Mouse (Mus musculus): ENCODE data around the gene Xkr8.
"Not testable (repeated sequence)": the region's sequence is repeated elsewhere in the genome, so short reads cannot be mapped to it uniquely, and the experiment has no call there.

The Xkr8 gene

DNA sequence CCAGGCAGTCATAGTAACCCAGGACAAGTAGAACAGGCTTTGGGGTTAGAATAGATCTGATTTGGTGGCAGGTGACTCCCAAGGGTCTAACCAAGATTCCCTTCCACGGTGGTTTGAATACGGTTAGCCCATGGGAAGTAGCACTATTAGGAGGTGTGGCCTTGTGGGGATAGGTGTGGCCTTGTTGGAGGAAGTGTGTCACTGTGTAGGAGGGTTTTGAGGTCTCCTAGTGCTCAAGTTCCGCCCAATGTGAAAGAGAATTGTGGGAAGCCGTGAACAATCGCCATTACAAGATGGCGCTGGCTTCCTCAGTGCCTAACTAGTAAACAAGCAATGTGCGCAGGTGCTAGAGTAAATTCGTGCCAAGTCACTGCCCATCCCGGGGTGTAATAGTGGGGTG, 4.8 kb upstream of the Xkr8 start:
- in situ Hi-C loops (cut with MseI, MboI): not testable (repeated sequence)

DNA sequence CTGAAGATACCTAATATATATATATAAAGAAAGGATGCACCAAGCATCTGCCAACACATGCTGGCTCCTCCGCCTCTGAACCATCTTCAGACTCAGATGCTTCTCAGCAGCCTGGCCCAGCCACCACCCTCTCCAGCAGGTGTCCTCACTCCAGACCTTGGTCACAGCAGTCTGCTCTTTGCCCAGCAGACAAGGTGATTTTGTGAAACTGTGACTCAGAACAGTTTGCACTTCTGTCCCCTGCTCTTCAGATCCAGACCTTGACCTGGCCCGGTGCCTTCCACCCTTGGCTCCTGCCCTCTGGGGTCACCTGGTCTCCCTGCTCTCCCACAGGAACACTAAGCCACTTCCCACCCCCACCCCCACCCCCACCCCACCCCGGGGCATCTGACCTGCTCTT, 3.5 kb upstream of the Xkr8 start:
- in situ Hi-C loops (cut with MseI, MboI): no loop called here

DNA sequence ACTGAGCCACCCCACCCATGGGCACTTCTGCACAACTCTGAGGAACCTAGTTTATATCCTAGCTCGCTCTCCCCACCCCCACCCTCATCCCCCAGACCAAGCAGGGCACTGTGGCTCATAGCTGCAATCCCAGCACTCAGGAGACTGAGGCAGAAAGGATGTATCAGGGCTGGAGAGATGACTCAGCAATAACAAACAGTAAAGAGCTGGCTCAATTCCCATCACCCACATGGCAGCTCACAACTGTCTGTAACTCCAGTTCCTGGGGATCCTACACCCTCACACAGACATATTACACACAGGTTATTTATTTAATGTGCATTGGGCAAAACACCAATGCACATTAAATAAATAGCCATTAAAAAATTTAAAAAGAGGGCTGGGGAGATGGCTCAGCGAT, 3.0 kb upstream of the Xkr8 start:
- in situ Hi-C loops (cut with MseI, MboI): no loop called here

DNA sequence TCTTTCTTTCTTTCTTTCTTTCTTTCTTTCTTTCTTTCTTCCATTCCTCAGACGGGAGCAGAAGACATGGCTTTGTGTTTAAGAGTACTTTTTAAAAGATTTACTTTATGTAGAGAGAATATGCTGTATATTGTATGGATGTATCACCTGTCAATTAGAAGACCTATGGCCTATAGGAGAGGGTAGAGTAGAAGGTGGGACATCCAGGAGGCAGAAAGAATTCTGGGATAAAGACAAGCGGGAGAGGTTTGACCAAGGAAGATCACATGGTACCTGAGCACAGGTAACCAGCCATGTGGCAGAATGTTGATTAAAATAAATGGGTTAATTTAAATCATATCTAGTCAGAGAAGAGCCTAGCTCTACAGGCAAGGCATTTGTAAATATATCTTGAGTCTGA, 2.4 kb upstream of the Xkr8 start:
- in situ Hi-C loops (cut with MseI, MboI): no loop called here

DNA sequence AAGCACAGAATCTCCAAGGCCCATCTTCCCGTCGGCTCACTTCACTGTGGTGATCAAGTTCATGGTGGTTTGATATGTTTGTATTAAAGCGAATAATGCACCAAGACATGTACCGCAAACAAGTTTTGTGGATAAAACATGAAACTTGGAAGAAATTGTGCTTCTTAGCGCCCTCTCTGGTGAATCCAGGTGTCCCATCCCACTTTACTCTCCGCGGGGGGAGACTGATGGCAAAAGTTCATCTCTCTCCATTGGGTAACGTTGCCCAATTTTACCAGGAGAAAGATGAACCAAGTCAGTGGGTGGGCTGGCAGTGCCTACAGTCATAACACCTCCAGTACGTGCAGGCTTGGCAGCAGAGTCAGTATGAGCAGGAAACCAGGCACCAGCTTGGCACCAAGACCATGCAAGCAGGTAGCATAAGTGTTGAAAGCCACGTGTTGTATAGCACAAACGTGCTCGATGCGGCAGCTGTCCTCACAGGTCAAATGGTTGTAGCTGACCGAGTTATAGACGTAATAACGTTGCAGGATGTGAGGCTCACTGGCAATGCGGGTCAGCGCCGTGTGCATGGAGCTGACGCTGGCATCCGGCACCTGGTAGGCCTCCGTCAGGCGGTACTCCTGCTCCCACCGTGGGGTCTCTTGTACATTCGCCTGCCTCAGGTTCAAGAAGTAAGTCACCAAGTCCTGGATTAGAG, 875 bp upstream of the Xkr8 start:
- in situ Hi-C loops (cut with MseI, MboI): no loop called here

DNA sequence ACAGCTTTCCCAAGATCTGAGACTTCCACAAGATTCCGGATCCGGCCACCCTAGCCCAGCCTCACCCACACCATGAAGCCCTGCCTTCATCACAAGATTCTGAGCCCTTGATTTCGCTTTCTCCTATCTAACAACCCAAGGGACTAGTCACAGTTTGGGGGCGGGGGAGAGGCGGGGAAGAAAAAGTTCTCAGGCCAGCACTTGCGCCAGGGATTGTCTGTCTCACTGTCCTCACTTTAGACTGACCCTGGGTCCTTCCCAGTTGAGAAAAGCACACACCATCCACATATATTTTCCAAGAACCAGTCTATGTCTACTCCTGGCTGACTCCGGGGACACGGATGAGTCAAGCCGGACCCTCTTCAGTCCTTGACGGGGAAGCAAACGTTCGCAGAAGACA, 730 bp downstream of the Xkr8 start:
- in situ Hi-C loops (cut with MseI, MboI): no loop called here

DNA sequence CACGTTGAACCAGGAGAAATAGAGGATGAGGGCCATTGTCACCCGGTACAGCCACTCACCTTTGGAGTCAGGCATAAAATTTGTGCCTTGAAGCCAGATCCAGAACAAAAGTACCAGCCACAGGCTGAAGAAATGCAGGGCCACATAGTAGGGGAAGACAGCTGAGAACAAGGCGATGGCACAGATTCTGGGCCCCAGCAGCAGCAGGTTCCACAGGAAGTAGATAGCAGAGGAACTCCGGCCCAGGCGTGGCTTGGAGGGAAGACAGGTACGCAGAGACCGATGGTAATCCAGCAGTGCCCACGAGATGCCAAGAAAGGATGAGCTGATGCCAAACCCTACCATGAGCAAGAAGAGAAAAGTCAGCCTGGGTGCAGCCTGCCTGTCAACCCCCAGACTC, 4.1 kb downstream of the Xkr8 start:
- in situ Hi-C loops (cut with MseI, MboI): no loop called here

DNA sequence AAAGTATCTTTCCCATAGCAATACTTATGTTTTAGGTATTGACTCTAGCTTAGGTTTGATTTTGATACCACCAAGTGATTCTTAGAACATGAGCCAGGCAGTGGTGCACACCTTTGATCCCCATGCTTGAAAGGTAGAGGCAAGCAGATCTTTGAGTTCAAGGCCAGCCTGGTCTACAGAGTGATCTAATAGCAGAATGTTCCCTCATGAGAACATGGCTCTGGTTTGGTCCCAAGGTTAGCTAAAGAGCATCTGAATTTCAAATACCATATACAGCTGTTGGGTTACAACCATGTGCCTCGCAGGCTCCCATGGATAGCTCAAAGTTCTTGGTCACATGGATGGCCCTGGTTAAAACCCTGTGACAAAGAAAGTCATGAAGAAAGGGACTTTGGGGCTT, 14.1 kb downstream of the Xkr8 start:
- in situ Hi-C loops (cut with MseI, MboI): no loop called here

DNA sequence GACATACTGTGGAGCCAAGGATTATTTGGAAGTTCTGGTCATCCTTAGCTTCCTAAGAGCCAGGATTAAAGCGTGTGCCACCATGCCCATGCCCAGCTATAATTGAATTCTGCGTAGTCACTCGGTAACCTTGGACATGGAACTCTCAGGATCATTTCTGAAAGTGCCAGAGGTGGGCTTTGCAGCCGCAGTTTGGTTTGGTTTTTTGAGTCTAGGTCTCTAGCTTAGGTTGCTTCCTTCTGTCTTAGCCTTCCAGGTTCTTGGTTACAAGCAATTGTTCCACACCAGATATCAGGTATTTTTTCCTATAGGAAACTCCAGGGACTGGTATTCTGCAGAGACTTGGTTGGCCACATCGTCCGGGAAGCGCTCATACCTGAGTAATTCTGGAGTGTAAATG, 19.2 kb downstream of the Xkr8 start:
- in situ Hi-C loops (cut with MseI, MboI): no loop called here

DNA sequence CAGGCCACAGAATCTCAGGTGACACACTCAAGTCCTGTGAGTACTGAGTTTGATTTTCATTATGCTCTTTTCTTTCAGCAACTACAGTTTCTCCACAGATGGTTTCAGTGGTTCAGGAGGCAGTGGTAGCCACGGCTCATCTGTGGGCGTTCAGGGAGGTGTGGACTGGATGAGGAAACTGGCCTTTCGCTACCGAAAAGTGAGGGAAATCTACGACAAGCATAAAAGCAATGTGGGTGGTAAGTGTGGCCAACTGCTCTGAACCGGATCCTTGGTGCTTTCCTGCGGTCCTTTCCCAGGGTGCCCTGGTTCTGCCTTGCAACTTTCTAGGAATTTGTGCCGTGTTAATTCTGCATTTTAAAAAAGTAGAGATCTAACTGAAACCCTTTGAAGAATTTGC, 25.5 kb downstream of the Xkr8 start:
- in situ Hi-C loops (cut with MseI, MboI): no loop called here

DNA sequence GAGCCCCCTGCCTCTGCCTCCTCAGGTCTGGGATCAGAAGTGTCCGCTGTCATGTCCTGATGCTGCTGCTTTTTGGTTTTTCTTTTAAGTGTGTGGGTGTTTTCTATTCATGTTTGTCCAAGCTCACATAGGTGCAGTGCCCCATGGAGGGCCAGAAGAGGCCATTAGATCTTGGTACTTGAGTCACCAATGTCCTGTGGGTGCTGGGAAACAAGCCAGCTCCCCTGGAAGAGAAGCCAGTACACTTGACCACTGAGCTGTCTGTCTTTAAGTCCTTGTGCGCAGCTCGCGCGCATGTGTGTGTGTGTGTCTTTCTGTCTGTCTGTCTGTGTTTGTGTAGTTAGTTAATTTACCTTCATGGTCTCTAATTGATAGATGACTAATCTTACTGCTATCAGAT, 30.3 kb downstream of the Xkr8 start:
- in situ Hi-C loops (cut with MseI, MboI): no loop called here

DNA sequence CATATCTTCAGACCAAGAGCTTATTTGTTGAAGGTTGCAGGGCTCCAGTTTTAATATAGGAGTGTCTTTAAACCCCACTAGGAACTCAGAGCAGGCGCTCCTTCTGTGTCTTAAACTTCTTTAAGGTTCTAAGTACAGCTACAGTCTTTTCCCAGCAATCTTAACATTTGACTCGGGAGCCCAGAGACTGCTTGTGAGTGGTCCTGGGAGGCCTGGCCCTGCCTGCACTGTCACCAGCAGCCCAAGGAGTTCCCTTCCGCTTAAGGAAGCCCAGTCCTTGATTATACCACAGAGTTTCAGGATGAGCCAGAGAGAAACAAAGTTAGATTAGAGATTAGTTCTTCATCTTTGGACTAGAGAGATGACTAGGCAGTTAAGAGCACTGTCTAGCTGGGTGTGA, 39.0 kb downstream of the Xkr8 start:
- in situ Hi-C loops (cut with MseI, MboI): no loop called here

DNA sequence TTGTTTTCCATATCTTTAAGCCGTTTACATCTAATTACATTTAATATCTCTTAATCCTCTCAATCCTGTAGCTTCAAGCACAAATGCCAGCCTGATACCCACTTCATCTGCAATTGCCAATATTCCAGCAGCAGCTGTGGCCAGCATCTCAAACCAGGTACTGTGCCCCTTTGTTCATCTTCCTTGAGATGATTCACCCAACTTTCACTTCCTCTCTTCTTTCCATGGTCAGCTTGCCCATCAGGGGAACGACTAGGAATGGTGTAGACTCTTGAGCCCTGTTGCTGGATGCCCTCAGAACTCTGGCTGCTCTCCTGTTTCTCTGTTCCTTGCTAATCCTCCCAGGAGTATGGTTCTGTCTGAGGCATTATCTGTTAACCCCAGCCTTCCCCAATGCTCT, 42.7 kb downstream of the Xkr8 start:
- in situ Hi-C loops (cut with MseI, MboI): no loop called here

DNA sequence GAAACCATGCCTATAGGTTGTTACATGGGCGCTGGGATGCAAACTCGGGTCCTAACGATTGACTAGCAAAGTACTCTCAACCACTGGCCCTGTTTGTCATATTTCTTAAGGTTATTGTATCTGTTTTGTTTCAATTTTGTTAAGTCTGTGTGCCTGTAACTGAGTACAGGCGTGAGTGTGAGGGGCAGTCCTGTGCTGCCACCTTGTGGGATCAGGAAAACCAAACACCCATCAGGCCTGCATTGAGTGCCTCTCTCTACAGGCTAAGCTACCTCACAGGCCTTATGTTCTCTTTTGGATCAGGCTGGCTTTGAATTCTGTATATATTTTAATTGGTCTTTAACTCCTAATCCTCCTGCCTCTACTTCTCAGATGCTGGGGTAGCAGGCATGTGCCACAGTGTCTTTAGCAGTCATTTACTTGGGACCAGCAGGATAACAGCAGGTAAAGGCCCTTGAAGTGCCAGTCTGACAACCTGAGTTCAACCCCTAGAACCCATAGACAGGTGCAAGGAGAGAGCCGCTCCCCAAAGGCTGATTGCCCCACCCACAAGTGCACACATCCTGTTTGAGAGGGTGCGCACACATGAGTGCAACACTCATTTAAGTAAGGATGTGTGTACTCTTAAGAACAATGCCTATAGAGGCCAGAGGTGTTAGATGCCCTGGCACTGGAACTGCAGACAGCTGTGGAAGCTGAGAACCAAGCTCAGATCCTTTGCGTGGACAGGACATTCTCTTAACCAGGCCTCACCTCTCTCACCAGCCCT, 55.4 kb downstream of the Xkr8 start:
- in situ Hi-C loops (cut with MseI, MboI): no loop called here
